Mouse (Mus musculus) T-cell, adult 2 months (primary cell): ENCODE measurements around the gene Cyp2c38.
"Not testable (repeated sequence)": the region's sequence is repeated elsewhere in the genome, so short reads cannot be mapped to it uniquely, and the experiment has no call there.

Experiments used
- DNase-seq: peaks from one replicate; pipeline ENCODE4 v3.0.0; 2022; ENCODE audit warnings: low spot score

The Cyp2c38 gene

GRCm38 (mm10) chr19:39462941-39463340 is at the start of gene Cyp2c38:
Gene Cyp2c38 (minus strand): TSS chr19:39463075.
- no peak for DNase-seq

DNA sequence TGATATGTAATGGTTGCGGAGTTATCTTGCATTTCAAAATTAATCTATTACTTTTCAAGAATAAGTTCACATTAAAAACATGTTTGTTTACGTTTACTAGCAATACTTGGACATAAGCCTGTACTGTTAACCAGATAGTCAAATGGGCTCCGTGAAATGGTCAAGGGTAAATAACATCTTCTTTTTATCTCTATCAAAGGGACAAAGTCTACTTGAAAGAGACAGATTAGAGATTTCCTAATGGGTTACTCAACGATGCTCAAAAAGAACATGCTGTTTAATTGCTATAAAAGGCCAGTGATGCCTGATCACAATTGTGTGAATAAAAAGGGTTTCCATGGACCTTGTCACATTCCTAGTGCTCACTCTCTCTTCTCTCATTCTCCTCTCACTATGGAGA is 47.7 kb upstream of the Cyp2c38 start, which contains the start of gene Cyp2c39:
Gene Cyp2c39 (plus strand): TSS at position 329 of the 400 bp plus-strand sequence.
- no peak for DNase-seq

DNA sequence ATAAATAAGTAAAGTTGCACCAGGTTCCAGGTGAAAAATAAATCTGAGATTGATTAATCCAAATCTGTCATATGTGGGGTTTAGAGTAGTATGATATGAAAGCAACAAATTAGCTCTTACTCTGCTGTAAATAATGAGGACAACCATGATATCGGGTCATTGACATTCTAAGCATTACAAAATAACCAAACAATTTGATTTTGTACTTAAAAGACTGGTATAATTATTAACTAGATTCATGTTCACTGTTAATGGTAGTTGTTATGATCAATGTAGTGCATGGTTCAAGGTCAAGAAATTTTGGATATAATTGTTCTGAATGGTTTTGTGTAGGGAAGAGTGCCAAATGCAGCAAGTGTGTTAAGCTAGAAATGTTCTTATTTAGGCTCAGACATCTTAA is 46.7 kb upstream of the Cyp2c38 start:
- no peak for DNase-seq

DNA sequence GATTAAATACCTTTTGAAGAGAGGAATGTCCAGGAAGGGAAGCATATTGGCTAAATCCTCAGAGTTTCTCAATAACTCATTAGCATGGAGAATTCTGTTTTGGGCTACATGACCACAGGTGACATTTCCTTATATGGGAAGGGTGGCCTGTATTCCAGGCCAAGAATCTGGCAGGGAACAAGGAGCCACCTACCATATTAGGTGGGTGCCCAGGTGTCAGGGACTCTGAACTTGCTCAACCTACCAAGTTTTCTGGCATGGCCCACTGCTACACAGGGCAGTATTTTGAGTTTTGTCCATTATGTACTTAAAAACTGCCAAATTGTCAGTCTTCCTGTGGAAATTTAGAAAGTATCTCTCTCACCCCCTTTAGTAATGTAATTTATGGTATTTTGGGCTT is 43.5 kb upstream of the Cyp2c38 start:
- no peak for DNase-seq

GRCm38 (mm10) chr19:39483961-39484360 is 21.1 kb upstream of the Cyp2c38 start:
- DNase-seq, result not testable (repeated sequence)

- DNase-seq, result no peak
These were observed 1.0 kb upstream of the Cyp2c38 start for GRCm38 (mm10) chr19:39463923-39464322.
